Mouse (Mus musculus): ENCODE measurements at regions not wholly inside any gene's neighbourhood (a gene's known extent, or its start where the extent isn't known, plus 50 kb on each side); places are given as distances from the start of the nearest gene placed in this dataset.

DNA sequence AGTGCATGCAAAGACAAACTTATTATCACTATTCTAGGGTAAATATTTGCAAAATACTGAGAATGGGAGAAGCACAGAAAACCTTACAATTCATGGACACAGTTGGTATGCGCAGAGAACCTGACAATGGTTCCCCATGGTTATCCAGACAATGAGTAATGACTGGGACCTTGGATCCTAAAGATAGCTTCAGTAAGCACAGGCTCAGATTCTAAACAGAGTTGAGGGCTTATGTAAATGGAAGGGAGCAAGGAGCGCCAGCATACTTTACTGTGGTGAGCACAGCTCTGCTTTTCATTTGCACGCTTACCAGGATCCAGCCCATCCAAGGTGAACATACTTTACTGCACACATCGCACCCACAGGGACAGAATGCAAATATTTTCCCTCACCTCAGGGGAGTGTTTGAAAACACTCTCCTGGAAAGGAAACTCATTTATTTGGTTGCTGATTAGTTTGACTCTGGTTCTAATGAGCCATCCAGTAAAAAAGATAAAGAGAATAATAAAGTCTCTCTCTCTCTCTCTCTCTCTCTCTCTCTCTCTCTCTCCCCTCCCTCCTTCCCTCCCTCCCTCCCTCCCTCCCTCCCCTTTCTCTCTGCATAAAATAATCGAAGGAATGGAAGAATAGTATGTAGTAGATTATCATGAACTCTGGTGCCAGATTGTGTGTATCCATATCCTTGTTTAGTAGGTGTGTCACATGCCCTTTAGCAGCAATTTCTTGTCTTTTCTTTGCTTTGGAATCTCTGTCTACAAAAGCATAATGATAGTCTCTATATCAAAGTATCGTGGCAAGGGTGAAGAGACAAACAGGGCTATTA lies 115.1 kb upstream of the 4930583I09Rik start:
- Histone ChIP-seq H3K4me1 (ENCODE audit: control insufficient read depth, insufficient read depth, insufficient read length, low read length) (peaks cover 4% of the 10 kb centered on the region; the same call in 1 of the 2 replicates), H3K4me3 (ENCODE audit: low read depth, low read length) (no peak overlapping the region), H3K27ac (ENCODE audit: insufficient read depth, low read depth, low read length) (no peak overlapping the region), H3K27me3 (ENCODE audit: control insufficient read depth, insufficient read depth, low read length) (no peaks in the 10 kb centered on the region), H3K36me3 (ENCODE audit: control insufficient read depth, insufficient read depth, low read length) (no peaks in the 10 kb centered on the region)
- TF ChIP-seq POLR2A (IDR thresholded peaks at IDR 0.05; ENCODE audit: low read depth, low read length) (no peak), CTCF (IDR thresholded peaks at IDR 0.05; ENCODE audit: extremely low read depth, insufficient read length, insufficient replicate concordance, low read depth, low read length) (no peak)
- WGBS = 31% methylated on average over 6 of the region's 6 CpGs

DNA sequence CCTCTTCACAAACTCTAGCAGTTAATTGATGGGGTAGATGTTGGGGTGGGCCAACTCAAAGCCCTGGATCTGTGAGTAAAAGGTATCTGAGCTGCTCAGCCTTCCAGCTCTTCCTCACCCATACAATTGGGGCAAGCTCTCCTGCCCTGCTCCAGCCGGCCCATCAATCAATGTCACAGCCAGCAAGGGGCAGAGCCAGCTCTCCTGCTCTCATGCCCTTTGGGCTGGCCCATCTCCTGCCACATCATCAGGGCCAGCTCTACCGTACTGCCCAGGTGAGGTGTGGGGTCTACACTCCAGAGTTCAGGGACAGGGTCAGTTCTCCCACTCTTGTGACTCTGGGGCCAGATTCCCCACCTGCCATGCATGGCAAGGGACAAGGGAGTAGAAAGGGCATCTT lies 107.3 kb upstream of the 4930583I09Rik start:
- Histone ChIP-seq H3K4me1 (ENCODE audit: control insufficient read depth, insufficient read depth, insufficient read length, low read length) (no peaks in the 10 kb centered on the region), H3K27me3 (ENCODE audit: control insufficient read depth, insufficient read depth, low read length) (no peaks in the 10 kb centered on the region), H3K36me3 (ENCODE audit: control insufficient read depth, insufficient read depth, low read length) (no peaks in the 10 kb centered on the region), H3K4me3 (ENCODE audit: low read depth, low read length) (no peak overlapping the region), H3K27ac (ENCODE audit: insufficient read depth, low read depth, low read length) (no peak overlapping the region)
- TF ChIP-seq POLR2A (IDR thresholded peaks at IDR 0.05; ENCODE audit: low read depth, low read length) (no peak), CTCF (IDR thresholded peaks at IDR 0.05; ENCODE audit: extremely low read depth, insufficient read length, insufficient replicate concordance, low read depth, low read length) (no peak)
- WGBS = 87% methylated on average over 2 of the region's 2 CpGs

DNA sequence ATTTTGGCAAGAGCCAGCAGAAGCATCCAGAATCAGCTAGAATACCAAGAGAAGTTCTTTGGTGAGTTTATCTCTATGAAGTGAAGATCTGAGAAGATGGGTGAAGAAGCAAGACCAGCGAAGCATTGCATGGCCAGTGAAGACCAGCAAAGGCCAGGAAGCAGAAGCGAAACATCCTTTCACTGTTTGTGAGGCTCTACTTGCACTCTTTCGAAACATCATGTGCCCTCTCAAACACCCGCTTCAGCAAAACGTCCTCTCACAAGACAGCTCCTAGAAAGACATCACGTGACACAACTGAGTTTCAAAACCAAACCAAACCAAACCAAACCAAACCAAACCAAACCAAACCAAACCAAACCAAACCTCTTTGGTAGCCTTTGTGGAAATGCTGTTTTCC lies 105.7 kb upstream of the 4930583I09Rik start:
- Histone ChIP-seq H3K27me3 (ENCODE audit: control insufficient read depth, insufficient read depth, low read length) (no peaks in the 10 kb centered on the region), H3K4me3 (ENCODE audit: low read depth, low read length) (no peak overlapping the region), H3K27ac (ENCODE audit: insufficient read depth, low read depth, low read length) (no peak overlapping the region), H3K36me3 (ENCODE audit: control insufficient read depth, insufficient read depth, low read length) (no peaks in the 10 kb centered on the region), H3K4me1 (ENCODE audit: control insufficient read depth, insufficient read depth, insufficient read length, low read length) (peaks cover 3% of the 10 kb centered on the region; the same call in 1 of the 2 replicates)
- 93% methylated on average over 6 of the region's 6 CpGs for WGBS
- TF ChIP-seq CTCF (IDR thresholded peaks at IDR 0.05; ENCODE audit: extremely low read depth, insufficient read length, insufficient replicate concordance, low read depth, low read length) (no peak), POLR2A (IDR thresholded peaks at IDR 0.05; ENCODE audit: low read depth, low read length) (no peak)

GRCm38 (mm10) chr17:64935683-64936082 lies 99.8 kb upstream of the 4930583I09Rik start:
- TF ChIP-seq POLR2A (IDR thresholded peaks at IDR 0.05; ENCODE audit: low read depth, low read length) (no peak), CTCF (IDR thresholded peaks at IDR 0.05; ENCODE audit: extremely low read depth, insufficient read length, insufficient replicate concordance, low read depth, low read length) (no peak)
- WGBS = 23% methylated on average over 4 of the region's 4 CpGs
- peak overlapping the region; percentile 63; the same call in 1 of the 2 replicates for H3K27ac ChIP-seq (ENCODE audit: insufficient read depth, low read depth, low read length)
- no peaks in the 10 kb centered on the region for H3K27me3 ChIP-seq (ENCODE audit: control insufficient read depth, insufficient read depth, low read length)
- H3K4me1 ChIP-seq (ENCODE audit: control insufficient read depth, insufficient read depth, insufficient read length, low read length) = peaks cover 5% of the 10 kb centered on the region; the same call in 1 of the 2 replicates
- H3K4me3 ChIP-seq (ENCODE audit: low read depth, low read length) = no peak overlapping the region
- no peaks in the 10 kb centered on the region for H3K36me3 ChIP-seq (ENCODE audit: control insufficient read depth, insufficient read depth, low read length)

GRCm38 (mm10) chr17:64934411-64934810 lies 98.5 kb upstream of the 4930583I09Rik start:
- TF ChIP-seq CTCF (IDR thresholded peaks at IDR 0.05; ENCODE audit: extremely low read depth, insufficient read length, insufficient replicate concordance, low read depth, low read length) = no peak
- no peak for TF ChIP-seq POLR2A (IDR thresholded peaks at IDR 0.05; ENCODE audit: low read depth, low read length)
- Histone ChIP-seq H3K4me3 (ENCODE audit: low read depth, low read length) (no peak overlapping the region), H3K4me1 (ENCODE audit: control insufficient read depth, insufficient read depth, insufficient read length, low read length) (peaks cover 5% of the 10 kb centered on the region; the same call in 1 of the 2 replicates), H3K27ac (ENCODE audit: insufficient read depth, low read depth, low read length) (no peak overlapping the region), H3K27me3 (ENCODE audit: control insufficient read depth, insufficient read depth, low read length) (no peaks in the 10 kb centered on the region), H3K36me3 (ENCODE audit: control insufficient read depth, insufficient read depth, low read length) (no peaks in the 10 kb centered on the region)
- 90% methylated on average over 1 of the region's 1 CpGs for WGBS

DNA sequence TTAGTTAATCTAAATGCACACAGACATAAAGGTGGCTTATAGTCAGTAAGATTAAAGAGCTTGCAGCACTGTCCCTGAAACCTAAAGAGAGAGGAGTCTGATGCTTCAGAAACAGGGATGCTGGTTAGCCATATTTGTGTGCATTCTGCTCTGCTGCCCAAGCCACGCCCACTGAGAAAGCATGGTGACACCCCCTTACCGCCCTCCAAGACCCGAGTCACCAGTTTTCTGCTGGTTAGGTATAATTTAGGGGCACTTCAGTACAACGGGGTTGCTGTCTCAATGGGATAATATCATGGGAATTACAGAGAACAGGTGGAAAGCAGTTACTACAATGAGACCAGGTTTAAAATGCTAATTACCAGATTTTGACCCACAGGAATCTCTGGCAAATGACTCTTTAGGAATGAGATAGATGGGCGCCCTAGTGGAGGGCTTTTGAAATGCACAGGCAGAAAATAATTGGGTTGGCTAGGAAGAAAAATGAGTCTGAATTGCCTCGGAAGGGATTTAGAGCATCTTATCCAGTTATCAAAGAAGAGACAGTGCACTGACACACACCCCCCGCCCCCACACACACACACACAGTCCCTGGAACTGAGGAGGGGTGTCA lies 95.1 kb upstream of the 4930583I09Rik start:
- H3K4me3 ChIP-seq (ENCODE audit: low read depth, low read length) = no peak overlapping the region
- H3K4me1 ChIP-seq (ENCODE audit: control insufficient read depth, insufficient read depth, insufficient read length, low read length) = peaks cover 2% of the 10 kb centered on the region; the same call in 1 of the 2 replicates
- 70% methylated on average over 7 of the region's 7 CpGs for WGBS
- no peaks in the 10 kb centered on the region for H3K36me3 ChIP-seq (ENCODE audit: control insufficient read depth, insufficient read depth, low read length)
- no peak overlapping the region for H3K27ac ChIP-seq (ENCODE audit: insufficient read depth, low read depth, low read length)
- TF ChIP-seq POLR2A (IDR thresholded peaks at IDR 0.05; ENCODE audit: low read depth, low read length) (no peak), CTCF (IDR thresholded peaks at IDR 0.05; ENCODE audit: extremely low read depth, insufficient read length, insufficient replicate concordance, low read depth, low read length) (no peak)
- H3K27me3 ChIP-seq (ENCODE audit: control insufficient read depth, insufficient read depth, low read length) = no peaks in the 10 kb centered on the region

DNA sequence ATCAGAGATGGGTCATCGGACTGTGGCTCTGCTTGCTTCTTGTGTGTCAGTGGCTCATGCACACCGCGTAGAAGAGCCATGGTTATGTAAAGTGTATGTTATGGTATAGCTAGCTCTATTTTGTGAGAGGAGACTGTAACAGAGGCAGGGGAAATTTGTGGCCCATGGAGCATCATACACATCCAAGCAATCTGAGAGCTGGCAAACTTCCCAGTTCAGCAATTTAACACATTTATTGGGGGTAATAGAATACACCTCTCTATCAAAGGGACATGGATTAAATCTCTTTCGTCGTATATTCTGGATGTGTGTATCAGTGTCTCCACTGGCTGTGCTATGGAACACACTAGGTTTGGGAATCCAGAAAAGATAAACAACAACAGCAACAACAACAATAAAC lies 87.9 kb upstream of the 4930583I09Rik start:
- Histone ChIP-seq H3K4me1 (ENCODE audit: control insufficient read depth, insufficient read depth, insufficient read length, low read length) (no peaks in the 10 kb centered on the region), H3K27ac (ENCODE audit: insufficient read depth, low read depth, low read length) (no peak overlapping the region), H3K27me3 (ENCODE audit: control insufficient read depth, insufficient read depth, low read length) (no peaks in the 10 kb centered on the region), H3K36me3 (ENCODE audit: control insufficient read depth, insufficient read depth, low read length) (no peaks in the 10 kb centered on the region), H3K4me3 (ENCODE audit: low read depth, low read length) (no peak overlapping the region)
- 66% methylated on average over 5 of the region's 5 CpGs for WGBS
- TF ChIP-seq POLR2A (IDR thresholded peaks at IDR 0.05; ENCODE audit: low read depth, low read length) = no peak
- TF ChIP-seq CTCF (IDR thresholded peaks at IDR 0.05; ENCODE audit: extremely low read depth, insufficient read length, insufficient replicate concordance, low read depth, low read length) = no peak

Measured in small intestine, adult 2 months (tissue).